Mouse (Mus musculus): Measurements from ENCODE around the gene Gdf11. TPM values are rescaled to one million over a fixed set of nuclear protein-coding genes. Genes with fewer than 3 reads are reported as not detected.

The Gdf11 gene
- polyA plus RNA-seq (2011; ENCODE audit: insufficient read depth, insufficient read length, low read depth, missing spikeins): 2.8 and 3.0 TPM in 2 replicates

DNA sequence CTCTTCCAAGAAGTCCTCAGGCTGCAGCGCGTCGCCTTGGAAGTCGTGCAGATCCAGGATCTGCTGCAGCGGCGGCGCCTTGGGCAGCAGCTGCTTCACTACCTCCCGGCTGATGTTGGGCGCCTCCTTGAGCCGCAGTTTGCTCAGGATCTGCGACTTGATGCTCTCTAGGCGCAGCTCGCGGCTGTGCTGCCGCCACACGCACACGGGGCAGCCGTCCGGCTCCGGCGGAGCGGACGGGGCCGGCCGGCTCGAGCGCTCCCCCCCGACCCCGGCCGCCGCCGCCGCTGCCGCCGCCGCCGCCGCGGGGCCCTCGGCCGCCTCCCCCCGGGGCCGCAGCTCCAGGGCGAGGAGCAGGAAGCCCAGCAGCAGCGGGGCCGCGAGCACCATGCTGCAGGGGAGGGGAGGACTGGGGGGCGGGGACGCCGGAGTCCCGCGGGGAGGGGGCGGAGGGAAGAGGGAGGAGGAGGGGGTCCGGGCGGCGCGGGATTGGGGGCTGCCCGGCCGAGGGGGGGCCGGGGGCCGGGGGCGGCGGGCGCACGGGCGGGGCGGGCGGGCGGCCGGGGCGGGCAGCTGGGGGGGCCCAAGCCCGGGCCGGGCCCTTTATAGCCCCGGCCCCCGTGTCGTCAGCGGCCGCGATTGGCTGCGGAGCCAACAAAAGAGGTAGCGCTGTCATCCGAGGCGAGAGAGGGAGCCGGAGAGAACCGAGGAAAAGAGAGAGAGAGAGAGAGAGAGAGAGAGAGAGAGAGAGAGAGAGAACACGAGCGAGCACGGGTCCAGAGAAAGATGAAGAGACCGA, at the start of gene Gdf11:
Gene Gdf11 (minus strand): TSS at position 423 of the 799 bp plus-strand sequence.
- Histone ChIP-seq H3K4me1 (ENCODE audit: control insufficient read depth, insufficient read depth, low read length) (peaks cover 3% of the 10 kb centered on the region), H3K27ac (ENCODE audit: insufficient read depth, low read length) (no peak within 1 kb of the TSS)
- TF ChIP-seq EP300 (IDR thresholded peaks at IDR 0.05; ENCODE audit: insufficient read depth, low read depth, low read length) (no peak), CTCF (IDR thresholded peaks at IDR 0.05; ENCODE audit: low read depth, low read length) (no peak)

DNA sequence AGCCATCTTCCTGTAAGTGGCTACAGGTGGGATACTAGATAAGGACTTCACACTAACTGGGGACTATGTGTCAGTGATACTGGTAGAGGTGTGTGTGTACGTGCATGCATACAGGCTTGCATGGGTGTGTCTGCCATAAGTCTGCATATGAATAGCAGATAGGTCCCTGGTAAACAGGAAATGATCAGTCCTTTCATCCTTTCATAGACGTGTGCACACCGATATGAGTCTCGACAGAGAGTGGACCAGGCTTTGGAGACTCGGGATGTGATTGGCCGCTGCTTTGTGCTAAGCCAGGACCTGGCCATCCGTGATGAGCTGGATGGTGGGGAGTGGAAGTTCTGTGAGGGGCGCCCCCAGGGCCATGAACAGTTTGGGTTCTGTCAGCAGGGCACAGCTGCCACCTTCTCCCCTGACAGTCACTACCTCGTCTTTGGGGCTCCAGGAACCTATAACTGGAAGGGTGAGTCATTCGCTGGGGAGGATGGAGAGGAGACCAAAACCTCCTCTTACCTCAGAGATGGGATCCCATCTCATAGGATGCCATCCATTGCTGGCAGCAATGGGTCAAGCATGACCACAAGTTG, 49.0 kb upstream of the Gdf11 start:
- Histone ChIP-seq H3K36me3 (ENCODE audit: control insufficient read depth, insufficient read depth, low read length, poor library complexity, severe bottlenecking) (no peaks in the 10 kb centered on the region), H3K27ac (ENCODE audit: insufficient read depth, low read length) (no peak overlapping the region), H3K9me3 (replicated peaks; ENCODE audit: control insufficient read depth, insufficient read depth, low read length, poor library complexity, severe bottlenecking) (no peaks in the 10 kb centered on the region), H3K27me3 (ENCODE audit: control insufficient read depth, insufficient read depth, low read length, poor library complexity, severe bottlenecking) (no peaks in the 10 kb centered on the region), H3K9ac (ENCODE audit: low read depth, poor library complexity, severe bottlenecking) (no peak overlapping the region), H3K4me1 (ENCODE audit: control insufficient read depth, insufficient read depth, low read length) (no peaks in the 10 kb centered on the region), H3K4me3 (ENCODE audit: low read depth, low read length) (no peak overlapping the region)
- TF ChIP-seq CTCF (IDR thresholded peaks at IDR 0.05; ENCODE audit: low read depth, low read length): no peak
- TF ChIP-seq POLR2A (IDR thresholded peaks at IDR 0.05; ENCODE audit: insufficient read depth, low read length): no peak
- no peak for TF ChIP-seq EP300 (IDR thresholded peaks at IDR 0.05; ENCODE audit: insufficient read depth, low read depth, low read length)

More for the DNA sequence above, at the start of gene Gdf11:
- H3K9me3 ChIP-seq (replicated peaks; ENCODE audit: control insufficient read depth, insufficient read depth, low read length, poor library complexity, severe bottlenecking): no peaks in the 10 kb centered on the region
- peak within 1 kb of the TSS; percentile 34 for H3K9ac ChIP-seq (ENCODE audit: low read depth, poor library complexity, severe bottlenecking)
- no peaks in the 10 kb centered on the region for H3K36me3 ChIP-seq (ENCODE audit: control insufficient read depth, insufficient read depth, low read length, poor library complexity, severe bottlenecking)
- H3K4me3 ChIP-seq (ENCODE audit: low read depth, low read length): peak within 1 kb of the TSS; percentile 79
- no peaks in the 10 kb centered on the region; the same call in 1 of the 2 replicates for H3K27me3 ChIP-seq (ENCODE audit: control insufficient read depth, insufficient read depth, low read length, poor library complexity, severe bottlenecking)

DNA sequence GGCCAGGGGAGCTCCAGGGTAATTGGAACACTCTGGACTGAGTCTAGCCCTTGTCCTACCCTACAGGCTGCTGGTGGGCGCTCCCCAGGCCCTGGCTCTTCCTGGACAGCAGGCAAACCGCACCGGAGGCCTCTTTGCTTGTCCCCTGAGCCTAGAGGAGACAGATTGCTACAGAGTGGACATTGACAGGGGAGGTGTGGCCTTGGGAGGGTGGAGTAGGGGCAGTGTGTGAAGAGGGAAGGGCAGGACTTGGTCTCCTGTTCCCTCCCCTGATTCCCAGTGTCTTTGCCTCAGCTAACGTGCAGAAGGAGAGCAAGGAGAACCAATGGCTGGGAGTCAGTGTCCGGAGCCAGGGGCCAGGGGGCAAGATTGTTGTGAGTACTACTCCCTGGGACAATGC, 47.5 kb upstream of the Gdf11 start:
- H3K9ac ChIP-seq (ENCODE audit: low read depth, poor library complexity, severe bottlenecking): no peak overlapping the region
- H3K27me3 ChIP-seq (ENCODE audit: control insufficient read depth, insufficient read depth, low read length, poor library complexity, severe bottlenecking): no peaks in the 10 kb centered on the region
- H3K36me3 ChIP-seq (ENCODE audit: control insufficient read depth, insufficient read depth, low read length, poor library complexity, severe bottlenecking): no peaks in the 10 kb centered on the region
- H3K27ac ChIP-seq (ENCODE audit: insufficient read depth, low read length): no peak overlapping the region
- H3K9me3 ChIP-seq (replicated peaks; ENCODE audit: control insufficient read depth, insufficient read depth, low read length, poor library complexity, severe bottlenecking): no peaks in the 10 kb centered on the region
- H3K4me1 ChIP-seq (ENCODE audit: control insufficient read depth, insufficient read depth, low read length): peaks cover 3% of the 10 kb centered on the region
- H3K4me3 ChIP-seq (ENCODE audit: low read depth, low read length): no peak overlapping the region
- no peak for TF ChIP-seq CTCF (IDR thresholded peaks at IDR 0.05; ENCODE audit: low read depth, low read length)

DNA sequence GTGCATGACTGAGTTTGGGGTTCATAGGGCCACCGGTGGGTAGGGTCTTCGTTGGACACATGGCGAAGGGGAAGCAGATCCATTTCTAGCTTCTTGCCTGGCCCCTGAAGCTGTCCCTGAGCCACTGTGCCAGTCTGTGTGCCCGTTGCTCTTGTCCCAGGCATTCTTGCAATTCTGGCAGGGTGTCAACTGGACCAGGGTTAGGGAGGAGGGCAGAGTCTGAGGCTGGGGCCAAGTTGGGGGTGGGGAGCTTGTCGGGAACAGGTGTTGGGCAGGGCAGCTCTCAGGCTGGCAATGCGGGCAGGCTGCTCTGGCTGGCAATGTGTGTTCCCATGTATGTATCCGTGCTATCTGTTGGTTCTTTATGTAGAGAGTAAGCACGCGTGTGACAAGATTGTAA, 46.9 kb upstream of the Gdf11 start:
- peaks cover 3% of the 10 kb centered on the region for H3K4me1 ChIP-seq (ENCODE audit: control insufficient read depth, insufficient read depth, low read length)
- H3K36me3 ChIP-seq (ENCODE audit: control insufficient read depth, insufficient read depth, low read length, poor library complexity, severe bottlenecking): no peaks in the 10 kb centered on the region
- no peaks in the 10 kb centered on the region for H3K27me3 ChIP-seq (ENCODE audit: control insufficient read depth, insufficient read depth, low read length, poor library complexity, severe bottlenecking)
- H3K9ac ChIP-seq (ENCODE audit: low read depth, poor library complexity, severe bottlenecking): no peak overlapping the region
- TF ChIP-seq EP300 (IDR thresholded peaks at IDR 0.05; ENCODE audit: insufficient read depth, low read depth, low read length) (no peak), POLR2A (IDR thresholded peaks at IDR 0.05; ENCODE audit: insufficient read depth, low read length) (no peak), CTCF (IDR thresholded peaks at IDR 0.05; ENCODE audit: low read depth, low read length) (no peak)
- H3K9me3 ChIP-seq (replicated peaks; ENCODE audit: control insufficient read depth, insufficient read depth, low read length, poor library complexity, severe bottlenecking): no peaks in the 10 kb centered on the region
- H3K27ac ChIP-seq (ENCODE audit: insufficient read depth, low read length): no peak overlapping the region
- no peak overlapping the region for H3K4me3 ChIP-seq (ENCODE audit: low read depth, low read length)

DNA sequence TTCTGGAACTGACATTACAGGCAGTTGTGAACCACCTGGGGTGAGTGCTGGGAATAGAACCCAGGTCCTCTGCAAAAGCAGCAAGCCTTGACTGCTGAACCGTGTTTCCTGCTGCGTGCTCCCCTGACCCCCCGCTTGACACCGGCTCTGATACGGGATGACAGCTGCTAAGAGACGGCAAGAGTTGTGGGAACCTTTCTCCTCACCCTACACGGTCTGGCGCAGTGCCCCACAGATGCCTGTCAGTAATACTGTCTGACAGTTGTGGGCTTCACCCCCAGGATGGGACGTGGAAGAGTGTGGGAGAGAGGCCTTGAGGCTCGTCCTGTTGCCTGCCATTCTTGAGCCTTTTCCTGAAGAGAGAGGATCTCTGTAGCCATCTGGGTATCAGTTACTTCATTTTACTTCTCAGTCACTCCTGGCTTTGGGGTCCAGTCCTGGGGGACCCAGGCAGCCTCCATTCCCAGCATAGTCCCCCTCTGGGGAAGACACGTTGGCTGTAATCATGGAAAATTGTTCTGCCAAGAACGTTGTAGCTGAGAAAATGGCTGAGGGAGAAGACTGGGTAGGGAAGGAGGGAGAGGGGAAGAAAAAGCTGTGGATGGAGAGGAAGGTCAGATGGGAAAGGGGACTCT, 46.4 kb upstream of the Gdf11 start:
- TF ChIP-seq CTCF (IDR thresholded peaks at IDR 0.05; ENCODE audit: low read depth, low read length) (no peak), POLR2A (IDR thresholded peaks at IDR 0.05; ENCODE audit: insufficient read depth, low read length) (no peak), EP300 (IDR thresholded peaks at IDR 0.05; ENCODE audit: insufficient read depth, low read depth, low read length) (no peak)
- Histone ChIP-seq H3K4me1 (ENCODE audit: control insufficient read depth, insufficient read depth, low read length) (peaks cover 3% of the 10 kb centered on the region), H3K4me3 (ENCODE audit: low read depth, low read length) (no peak overlapping the region), H3K27me3 (ENCODE audit: control insufficient read depth, insufficient read depth, low read length, poor library complexity, severe bottlenecking) (no peaks in the 10 kb centered on the region), H3K27ac (ENCODE audit: insufficient read depth, low read length) (no peak overlapping the region), H3K9ac (ENCODE audit: low read depth, poor library complexity, severe bottlenecking) (no peak overlapping the region), H3K36me3 (ENCODE audit: control insufficient read depth, insufficient read depth, low read length, poor library complexity, severe bottlenecking) (no peaks in the 10 kb centered on the region), H3K9me3 (replicated peaks; ENCODE audit: control insufficient read depth, insufficient read depth, low read length, poor library complexity, severe bottlenecking) (no peaks in the 10 kb centered on the region)

Data from ES-Bruce4 (cell line).